Mouse (Mus musculus): ENCODE data around the gene Vps53. TPM values are rescaled to one million over a fixed set of nuclear protein-coding genes. Genes with fewer than 3 reads are reported as not detected.

Vps53 gene
- polyA plus RNA-seq (2012; rRNA removed) = 64.3 and 70.8 TPM in 2 replicates

DNA sequence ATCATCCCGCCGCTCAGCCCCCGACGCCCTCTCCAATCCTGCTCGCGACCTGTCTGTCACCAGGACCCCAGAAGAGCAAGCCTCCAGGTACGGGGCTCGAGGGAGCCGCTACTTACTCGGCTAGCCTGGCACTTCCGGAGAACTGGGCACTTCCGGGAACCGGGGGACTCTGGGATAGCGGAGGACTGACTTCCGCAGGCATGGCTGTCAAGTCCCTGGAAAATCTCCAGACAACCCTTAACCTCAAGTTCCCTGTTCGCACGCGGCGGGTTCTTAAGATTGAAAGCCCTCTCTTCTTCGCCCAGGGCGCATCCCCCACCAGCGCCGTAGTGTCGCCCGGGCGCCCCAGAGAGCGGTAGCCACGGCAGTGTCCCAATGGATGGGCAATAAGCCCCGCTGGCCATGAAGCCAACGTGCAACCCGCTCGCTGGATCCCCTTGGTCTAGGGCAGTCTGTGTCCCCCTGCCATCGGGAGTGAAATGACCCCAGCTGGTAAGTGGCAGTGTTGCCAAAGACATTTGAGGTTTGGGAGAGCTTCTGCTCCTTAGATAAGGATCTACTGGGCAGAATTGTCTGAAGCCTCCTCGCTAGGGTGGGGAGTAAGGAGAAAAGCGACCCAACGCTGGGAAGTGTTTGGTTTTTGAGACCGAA is at the start of gene Vps53, which contains the start of gene Fam57a:
Vps53 (minus strand) TSS at position 153 of the 651 bp plus-strand sequence.
Fam57a (plus strand) TSS at position 177 of the 651 bp plus-strand sequence.
- TF ChIP-seq CTCF (IDR thresholded peaks at IDR 0.05; ENCODE audit: borderline replicate concordance, insufficient read depth, low read depth, low read length) (no peak), POLR2A (IDR thresholded peaks at IDR 0.05; ENCODE audit: borderline replicate concordance, insufficient read depth, low read length) (peak; percentile 73)
- Histone ChIP-seq H3K27me3 (ENCODE audit: control insufficient read depth, insufficient read depth, low read length) (no peaks in the 10 kb centered on the region), H3K4me1 (ENCODE audit: control insufficient read depth, insufficient read depth, low read length) (no peaks in the 10 kb centered on the region), H3K4me3 (replicated peaks; ENCODE audit: insufficient read depth, low read depth, low read length) (peak within 1 kb of the TSS; percentile 95), H3K27ac (ENCODE audit: insufficient read depth, low read length) (peak within 1 kb of the TSS; percentile 69)
- peak; percentile 90 to 93 for DNase-seq
- under 1% methylated on average over 37 of the region's 37 CpGs for WGBS

- Histone ChIP-seq H3K27me3 (ENCODE audit: control insufficient read depth, insufficient read depth, low read length) (no peaks in the 10 kb centered on the region), H3K27ac (ENCODE audit: insufficient read depth, low read length) (no peak overlapping the region), H3K4me1 (ENCODE audit: control insufficient read depth, insufficient read depth, low read length) (no peaks in the 10 kb centered on the region), H3K4me3 (replicated peaks; ENCODE audit: insufficient read depth, low read depth, low read length) (no peak overlapping the region)
- no peak for DNase-seq
- TF ChIP-seq POLR2A (IDR thresholded peaks at IDR 0.05; ENCODE audit: borderline replicate concordance, insufficient read depth, low read length) = no peak
- no peak for TF ChIP-seq CTCF (IDR thresholded peaks at IDR 0.05; ENCODE audit: borderline replicate concordance, insufficient read depth, low read depth, low read length)
These were observed 45.6 kb upstream of the Vps53 start for GRCm38 (mm10) chr11:76225051-76225450.

GRCm38 (mm10) chr11:76224631-76225030 is 45.2 kb upstream of the Vps53 start:
- DNase-seq = no peak
- Histone ChIP-seq H3K4me3 (replicated peaks; ENCODE audit: insufficient read depth, low read depth, low read length) (no peak overlapping the region), H3K4me1 (ENCODE audit: control insufficient read depth, insufficient read depth, low read length) (no peaks in the 10 kb centered on the region), H3K27ac (ENCODE audit: insufficient read depth, low read length) (no peak overlapping the region), H3K27me3 (ENCODE audit: control insufficient read depth, insufficient read depth, low read length) (no peaks in the 10 kb centered on the region)
- WGBS = 98% methylated on average over 5 of the region's 5 CpGs
- TF ChIP-seq POLR2A (IDR thresholded peaks at IDR 0.05; ENCODE audit: borderline replicate concordance, insufficient read depth, low read length) (no peak), CTCF (IDR thresholded peaks at IDR 0.05; ENCODE audit: borderline replicate concordance, insufficient read depth, low read depth, low read length) (no peak)

DNA sequence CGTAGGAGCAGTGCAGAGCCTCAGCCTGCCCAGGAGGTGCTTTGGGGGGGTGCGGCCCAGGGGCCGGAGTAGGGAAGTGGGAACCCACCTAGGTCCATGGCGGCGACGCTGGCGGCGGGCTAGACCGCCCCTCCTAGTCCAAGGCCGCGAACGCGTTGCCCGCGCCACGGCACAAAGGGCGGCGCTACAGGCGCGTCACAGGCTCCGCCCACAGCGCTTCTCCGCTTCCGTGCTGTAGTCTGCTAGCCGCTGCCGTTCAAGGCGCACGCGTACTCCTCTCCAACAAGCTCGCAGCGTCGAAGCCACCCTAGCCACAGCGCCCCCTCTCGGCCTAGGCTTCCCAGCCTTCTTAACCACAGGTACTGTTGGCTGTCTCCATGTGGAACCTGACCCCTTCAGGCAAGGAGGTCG is 37.9 kb upstream of the Vps53 start, which contains the start of the genes Dbil5 and Gemin4:
Dbil5 (plus strand) TSS at position 219 of the 411 bp plus-strand sequence.
Gemin4 (minus strand) TSS at position 275 of the 411 bp plus-strand sequence.
- DNase-seq = peak; percentile 96 to 97
- Histone ChIP-seq H3K27me3 (ENCODE audit: control insufficient read depth, insufficient read depth, low read length) (no peaks in the 10 kb centered on the region), H3K4me3 (replicated peaks; ENCODE audit: insufficient read depth, low read depth, low read length) (peak within 1 kb of the TSS; percentile 72), H3K27ac (ENCODE audit: insufficient read depth, low read length) (peak within 1 kb of the TSS; percentile 32), H3K4me1 (ENCODE audit: control insufficient read depth, insufficient read depth, low read length) (0 out of 2 replicates have a peak, but pooled peaks cover 4% of the 10 kb centered on the region)
- under 1% methylated on average over 35 of the region's 35 CpGs for WGBS
- TF ChIP-seq CTCF (IDR thresholded peaks at IDR 0.05; ENCODE audit: borderline replicate concordance, insufficient read depth, low read depth, low read length) = peak; percentile 95
- peak; percentile 84 for TF ChIP-seq POLR2A (IDR thresholded peaks at IDR 0.05; ENCODE audit: borderline replicate concordance, insufficient read depth, low read length)

GRCm38 (mm10) chr11:76216681-76217389 is 37.4 kb upstream of the Vps53 start:
- peak; percentile 38 to 47 for DNase-seq
- TF ChIP-seq CTCF (IDR thresholded peaks at IDR 0.05; ENCODE audit: borderline replicate concordance, insufficient read depth, low read depth, low read length) = no peak
- TF ChIP-seq POLR2A (IDR thresholded peaks at IDR 0.05; ENCODE audit: borderline replicate concordance, insufficient read depth, low read length) = no peak
- Histone ChIP-seq H3K27me3 (ENCODE audit: control insufficient read depth, insufficient read depth, low read length) (no peaks in the 10 kb centered on the region), H3K27ac (ENCODE audit: insufficient read depth, low read length) (peak overlapping the region; percentile 32), H3K4me1 (ENCODE audit: control insufficient read depth, insufficient read depth, low read length) (peaks cover 8% of the 10 kb centered on the region), H3K4me3 (replicated peaks; ENCODE audit: insufficient read depth, low read depth, low read length) (peak overlapping the region; percentile 72)
- WGBS = 2% methylated on average over 33 of the region's 33 CpGs

GRCm38 (mm10) chr11:76216049-76216540 is 36.6 kb upstream of the Vps53 start:
- no peak for DNase-seq
- peaks cover 12% of the 10 kb centered on the region for H3K4me1 ChIP-seq (ENCODE audit: control insufficient read depth, insufficient read depth, low read length)
- H3K27ac ChIP-seq (ENCODE audit: insufficient read depth, low read length) = no peak overlapping the region
- H3K4me3 ChIP-seq (replicated peaks; ENCODE audit: insufficient read depth, low read depth, low read length) = no peak overlapping the region
- H3K27me3 ChIP-seq (ENCODE audit: control insufficient read depth, insufficient read depth, low read length) = no peaks in the 10 kb centered on the region
- 93% methylated on average over 5 of the region's 5 CpGs for WGBS
- no peak for TF ChIP-seq CTCF (IDR thresholded peaks at IDR 0.05; ENCODE audit: borderline replicate concordance, insufficient read depth, low read depth, low read length)
- no peak for TF ChIP-seq POLR2A (IDR thresholded peaks at IDR 0.05; ENCODE audit: borderline replicate concordance, insufficient read depth, low read length)

DNA sequence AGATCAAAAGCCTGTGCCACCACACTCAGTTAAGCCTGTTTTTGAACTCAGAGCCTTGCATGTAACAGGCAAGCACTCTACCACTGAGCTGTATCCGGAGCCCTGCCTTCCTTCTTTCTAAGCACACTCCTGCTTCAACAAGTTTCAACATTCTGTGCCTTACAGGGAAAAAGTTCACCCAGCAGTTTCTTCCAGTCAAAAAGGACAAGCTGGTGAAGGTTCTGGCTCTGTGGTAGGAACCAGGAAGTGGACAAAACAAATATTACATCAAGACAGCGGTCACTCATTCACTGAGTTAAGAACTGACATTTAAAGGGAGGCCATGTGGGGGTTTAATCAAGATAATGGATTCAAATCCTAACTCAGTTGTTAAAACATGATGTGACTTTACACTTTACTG is 35.6 kb upstream of the Vps53 start:
- no peak for DNase-seq
- WGBS = 95% methylated on average over 2 of the region's 2 CpGs
- peaks cover 12% of the 10 kb centered on the region for H3K4me1 ChIP-seq (ENCODE audit: control insufficient read depth, insufficient read depth, low read length)
- TF ChIP-seq CTCF (IDR thresholded peaks at IDR 0.05; ENCODE audit: borderline replicate concordance, insufficient read depth, low read depth, low read length) = no peak
- no peak for TF ChIP-seq POLR2A (IDR thresholded peaks at IDR 0.05; ENCODE audit: borderline replicate concordance, insufficient read depth, low read length)
- no peaks in the 10 kb centered on the region for H3K27me3 ChIP-seq (ENCODE audit: control insufficient read depth, insufficient read depth, low read length)
- no peak overlapping the region for H3K27ac ChIP-seq (ENCODE audit: insufficient read depth, low read length)
- H3K4me3 ChIP-seq (replicated peaks; ENCODE audit: insufficient read depth, low read depth, low read length) = no peak overlapping the region
